Mouse (Mus musculus) kidney, adult 2 months (tissue): ENCODE data around the gene Gast.

Experiments used
- CTCF ChIP-seq: fragments of 200-500 bp; conservative IDR thresholded peaks from 2 replicates; pipeline ENCODE4 v1.5.1; 2011; ENCODE audit warnings: low read depth, mild to moderate bottlenecking, control low read depth, low read length, moderate library complexity, mixed read lengths; ENCODE audit not compliant: insufficient read depth, insufficient read length
- POLR2A ChIP-seq: fragments of 200-500 bp; IDR thresholded peaks from one replicate; pipeline ENCODE4 v1.6.1; 2011; ENCODE audit warnings: low read depth, low read length, control low read depth

- no peak for TF ChIP-seq CTCF
- no peak for TF ChIP-seq POLR2A
Observed at GRCm38 (mm10) chr11:100312096-100312679, 22.0 kb upstream of the Gast start.
